Mouse (Mus musculus) heart, postnatal 36 days (tissue): Measurements from ENCODE around the gene Gab2. TPM values are rescaled to one million over a fixed set of nuclear protein-coding genes. Genes with fewer than 3 reads are reported as not detected.
A peak's percentile ranks its signal among the peaks of the same experiment; 100 is the strongest.

Experiments used
- DNase-seq, 2 experiments: peaks; one replicate each; pipeline ENCODE4 v3.0.0; 2021 to 2022
- intact Hi-C: fragments of 180-260 bp; cut with DNase I; formaldehyde crosslinking; loops from one replicate; pipeline ENCODE4 v1.15.1; 2025
- total RNA-seq, 2 experiments: library from RNA; stranded (reverse); gene quantifications; 2 replicates each; pipeline ENCODE4 v1.2.3; 2021

Gab2 gene
- 10 to 100 TPM; 19.6 to 19.9 TPM for total RNA-seq

GRCm38 (mm10) chr7:97081242-97081958 is at the start of gene Gab2:
Gene Gab2, plus strand, starts transcription at chr7:97081586.
- peak; percentile 76 to 82 for DNase-seq
- intact Hi-C loops: loop anchor here (5.0 kb wide), 2 partner anchors 91 to 126 kb away; no protein-coding TSS in a partner anchor

- intact Hi-C loops: no loop called here
- no peak for DNase-seq
These were observed 49.0 kb upstream of the Gab2 start for GRCm38 (mm10) chr7:97032412-97032811.

GRCm38 (mm10) chr7:97039641-97040040 is 41.7 kb upstream of the Gab2 start:
- DNase-seq: no peak
- intact Hi-C loops: no loop called here

GRCm38 (mm10) chr7:97041868-97042449 is 39.4 kb upstream of the Gab2 start:
- intact Hi-C loops: no loop called here
- no peak for DNase-seq

GRCm38 (mm10) chr7:97042981-97043380 is 38.4 kb upstream of the Gab2 start:
- intact Hi-C loops: no loop called here
- no peak for DNase-seq

- intact Hi-C loops: no loop called here
- DNase-seq: no peak
These were observed 20.4 kb upstream of the Gab2 start for GRCm38 (mm10) chr7:97060966-97061365.

- DNase-seq: no peak
- intact Hi-C loops: no loop called here
These were observed 9.9 kb upstream of the Gab2 start for GRCm38 (mm10) chr7:97071512-97071911.

GRCm38 (mm10) chr7:97072061-97072460 is 9.3 kb upstream of the Gab2 start:
- intact Hi-C loops: no loop called here

GRCm38 (mm10) chr7:97074974-97075373 is 6.4 kb upstream of the Gab2 start:
- intact Hi-C loops: loop anchor here (5.0 kb wide), 2 partner anchors 98 to 407 kb away; partner anchors contain the start of gene Ints4

More at GRCm38 (mm10) chr7:97072061-97072460, 9.3 kb upstream of the Gab2 start:
- no peak for DNase-seq

GRCm38 (mm10) chr7:97076977-97077376 is 4.4 kb upstream of the Gab2 start:
- intact Hi-C loops: loop anchor here (5.0 kb wide), 2 partner anchors 100 to 405 kb away; partner anchors contain the start of gene Ints4
- DNase-seq: no peak

More at GRCm38 (mm10) chr7:97074974-97075373, 6.4 kb upstream of the Gab2 start:
- no peak for DNase-seq

- DNase-seq: no peak
- intact Hi-C loops: loop anchor here (1.0 to 5.0 kb wide), 3 partner anchors 101 to 404 kb away; partner anchors contain the start of gene Ints4
These were observed 2.7 kb upstream of the Gab2 start for GRCm38 (mm10) chr7:97078685-97079084.

GRCm38 (mm10) chr7:97079145-97079544 is 2.2 kb upstream of the Gab2 start:
- intact Hi-C loops: loop anchor here (1.0 to 5.0 kb wide), 3 partner anchors 102 to 403 kb away; partner anchors contain the start of gene Ints4
- peak; percentile 53 to 65 for DNase-seq

- intact Hi-C loops: loop anchor here (1.0 to 5.0 kb wide), 5 partner anchors 92 to 402 kb away; partner anchors contain the start of gene Ints4
These were observed 1.6 kb upstream of the Gab2 start for GRCm38 (mm10) chr7:97079651-97080365.

GRCm38 (mm10) chr7:97080621-97081241 is 655 bp upstream of the Gab2 start:
- DNase-seq: no peak
- intact Hi-C loops: loop anchor here (5.0 kb wide), 2 partner anchors 92 to 127 kb away; no protein-coding TSS in a partner anchor

More at GRCm38 (mm10) chr7:97079651-97080365, 1.6 kb upstream of the Gab2 start:
- DNase-seq: no peak

GRCm38 (mm10) chr7:97081959-97082218 is 503 bp downstream of the Gab2 start:
- intact Hi-C loops: loop anchor here (1.0 to 5.0 kb wide), 3 partner anchors 90 to 165 kb away; no protein-coding TSS in a partner anchor
- DNase-seq: no peak

- intact Hi-C loops: loop anchor here (1.0 to 5.0 kb wide), 3 partner anchors 90 to 165 kb away; no protein-coding TSS in a partner anchor
These were observed 1.1 kb downstream of the Gab2 start for GRCm38 (mm10) chr7:97082219-97083101.

GRCm38 (mm10) chr7:97083579-97083978 is 2.2 kb downstream of the Gab2 start:
- intact Hi-C loops: loop anchor here (5.0 kb wide), 2 partner anchors 89 to 124 kb away; no protein-coding TSS in a partner anchor

More at GRCm38 (mm10) chr7:97082219-97083101, 1.1 kb downstream of the Gab2 start:
- peak; percentile 73 to 80 for DNase-seq

GRCm38 (mm10) chr7:97084181-97084580 is 2.8 kb downstream of the Gab2 start:
- no peak for DNase-seq
- intact Hi-C loops: loop anchor here (5.0 kb wide), 2 partner anchors 88 to 123 kb away; no protein-coding TSS in a partner anchor

More at GRCm38 (mm10) chr7:97083579-97083978, 2.2 kb downstream of the Gab2 start:
- no peak for DNase-seq

- DNase-seq: no peak
- intact Hi-C loops: no loop called here
These were observed 3.9 kb downstream of the Gab2 start for GRCm38 (mm10) chr7:97085291-97085690.
